ENCODE assay signal across 9 mouse cellular contexts in the genomic region with DNA sequence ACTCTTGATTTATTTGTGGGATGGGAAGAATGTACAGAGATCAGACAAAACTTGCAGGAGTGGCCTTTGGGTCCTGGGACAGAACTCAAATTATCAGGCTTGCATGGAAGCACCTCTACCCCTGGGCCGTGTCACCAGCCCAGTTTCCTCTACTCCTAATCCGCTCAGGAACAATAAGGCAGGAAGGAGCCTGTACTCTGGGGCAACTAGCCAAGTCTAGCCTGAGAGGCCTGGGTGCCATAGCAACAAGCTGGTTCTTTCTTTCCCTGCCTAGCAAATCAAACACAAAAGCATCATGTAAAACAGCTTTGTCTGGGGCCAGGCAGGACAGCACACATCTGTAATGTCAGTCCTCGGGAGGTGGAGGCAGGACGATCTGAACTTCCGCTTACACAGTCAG. TPM values are rescaled to one million over a fixed set of nuclear protein-coding genes. Genes with fewer than 3 reads are reported as not detected.
DNase-seq lines count a peak whose midpoint lies in the region; ATAC-seq and TF ChIP-seq lines count a peak whose summit lies in the region.
"Had no signal": no experiment of that assay in that cellular context is flagged by ENCODE, and none has a peak within 500 bp of the region (broad histone marks: within the 10 kb centered on the region; RNA-seq: fewer than 3 reads in every experiment).

No protein-coding gene starts in this region.

- H3K9ac ChIP-seq in kidney, embryonic 15.5 days: no peak overlapping the region
- no peak overlapping the region for H3K9ac ChIP-seq in lung, embryonic 14.5 days
- H3K9ac ChIP-seq: heart, embryonic 13.5 days had no signal

- intact Hi-C loops in gastrocnemius, postnatal 36 days (cut with DNase I): loop anchor here (10.0 kb wide), 1 partner anchor 90 kb away; no protein-coding TSS in a partner anchor

- 69% methylated on average over 5 of the region's 5 CpGs for WGBS in kidney, embryonic 15.5 days
- WGBS in lung, embryonic 14.5 days: 76% methylated on average over 5 of the region's 5 CpGs

- H3K27ac ChIP-seq in kidney, embryonic 15.5 days: peak overlapping the region; percentile 18; the same call in 1 of the 2 replicates
- no peak overlapping the region for H3K27ac ChIP-seq in lung, embryonic 14.5 days (ENCODE audit: low read depth)
- H3K27ac ChIP-seq: heart, embryonic 13.5 days had no signal

- H3K9me3 ChIP-seq in kidney, embryonic 15.5 days (replicated peaks): no peaks in the 10 kb centered on the region
- H3K9me3 ChIP-seq in lung, embryonic 14.5 days (ENCODE audit: low read depth, low read length): no peaks in the 10 kb centered on the region
- H3K9me3 ChIP-seq: heart, embryonic 13.5 days had no signal

- no peak for TF ChIP-seq CTCF in lung, embryonic 14.5 days (IDR thresholded peaks at IDR 0.05; ENCODE audit: low read depth)

- peak; percentile 29 for DNase-seq in ovary, postnatal 36 days (ENCODE audit: low spot score)
- DNase-seq in ovary, postnatal 14 days (ENCODE audit: low spot score): no peak
- DNase-seq in heart, adult 8-10 months (ENCODE audit: low spot score): peak; percentile 67
- peak; percentile 77 for DNase-seq in lung, embryonic 14.5 days
- peak; percentile 34 to 45 for DNase-seq in right cerebral cortex, postnatal 36 days (ENCODE audit: low spot score in 2 of 2)
- DNase-seq in gastrocnemius, postnatal 36 days: no peak
- DNase-seq in liver: no peak

- H3K4me2 ChIP-seq in kidney, embryonic 15.5 days: no peak overlapping the region
- no peak overlapping the region for H3K4me2 ChIP-seq in lung, embryonic 14.5 days
- H3K4me2 ChIP-seq: heart, embryonic 13.5 days had no signal

- H3K4me3 ChIP-seq in kidney, embryonic 15.5 days (replicated peaks): no peak overlapping the region
- no peak overlapping the region for H3K4me3 ChIP-seq in lung, embryonic 14.5 days (ENCODE audit: low read depth, low read length)
- H3K4me3 ChIP-seq: heart, embryonic 13.5 days had no signal

- no peaks in the 10 kb centered on the region for H3K27me3 ChIP-seq in kidney, embryonic 15.5 days
- no peaks in the 10 kb centered on the region for H3K27me3 ChIP-seq in lung, embryonic 14.5 days (ENCODE audit: insufficient read depth, low read length)
- H3K27me3 ChIP-seq: heart, embryonic 13.5 days had no signal

- H3K4me1 ChIP-seq in kidney, embryonic 15.5 days: peaks cover 23% of the 10 kb centered on the region
- H3K4me1 ChIP-seq in lung, embryonic 14.5 days (ENCODE audit: insufficient read depth): no peaks in the 10 kb centered on the region
- H3K4me1 ChIP-seq: heart, embryonic 13.5 days had no signal

- no peak; the same call in 1 of the 2 replicates for ATAC-seq in kidney, embryonic 15.5 days (replicated peaks; ENCODE audit: low FRiP score)
- peak; percentile 59 for ATAC-seq in lung, embryonic 14.5 days (ENCODE audit: insufficient read depth)

- peaks cover 17% of the 10 kb centered on the region; the same call in 1 of the 2 replicates for H3K36me3 ChIP-seq in kidney, embryonic 15.5 days
- peaks cover 21% of the 10 kb centered on the region for H3K36me3 ChIP-seq in lung, embryonic 14.5 days (ENCODE audit: insufficient read depth)

RNA-seq across cellular contexts. Expression of a gene that starts 9.6 kb away (rescaled TPM):
- total RNA-seq in heart, adult 8-10 months (2022): 10 to 100 TPM; 10.2 to 14.1 (median 12.1) TPM
- polyA plus RNA-seq in kidney, embryonic 15.5 days (2015; fragmentation: Nextera tagmentation; extraction: Ambion mirVana): 54.0 and 56.7 TPM in 2 replicates
- 32.2 TPM in 2 replicates for polyA plus RNA-seq in lung, embryonic 14.5 days (2014; fragmentation: Nextera tagmentation; extraction: Ambion mirVana)
- 1 to 10 TPM; 6.4 to 8.3 TPM for total RNA-seq in gastrocnemius, postnatal 36 days (2021)

Comparison
In these comparisons a context has a peak if more than half of its experiments do, and no peak if none do; other contexts are left out.
1. DNase-seq: peak in ovary, postnatal 36 days (single experiment), heart, adult 8-10 months (single experiment), lung, embryonic 14.5 days (single experiment) and right cerebral cortex, postnatal 36 days (2 of 2); none in ovary, postnatal 14 days (single experiment), gastrocnemius, postnatal 36 days (0 of 2) and liver (single experiment).